ENCODE assay signal across 24 mouse cellular contexts in the genomic region with DNA sequence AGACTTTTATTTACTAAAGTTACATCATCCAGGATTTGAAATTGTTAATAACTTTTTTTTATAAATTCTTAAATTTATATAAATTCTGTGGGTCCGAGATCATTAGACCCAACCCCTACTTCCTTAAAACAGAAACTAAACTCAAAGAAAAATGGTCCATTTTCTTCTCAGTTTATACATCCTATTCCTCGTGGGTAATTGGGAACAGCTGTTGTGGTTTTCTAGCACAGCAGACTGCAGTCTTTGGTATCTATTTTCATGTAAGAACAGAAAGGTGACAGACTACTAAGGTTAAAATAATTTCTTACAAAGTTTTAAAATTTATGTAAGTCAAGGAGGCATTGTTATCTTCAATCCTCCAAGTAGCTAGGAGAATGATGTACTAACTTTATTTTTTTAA. TPM values are rescaled to one million over a fixed set of nuclear protein-coding genes. Genes with fewer than 3 reads are reported as not detected.
DNase-seq lines count a peak whose midpoint lies in the region; ATAC-seq lines count a peak whose summit lies in the region.
"Had no signal": no experiment of that assay in that cellular context is flagged by ENCODE, and none has a peak within 500 bp of the region (broad histone marks: within the 10 kb centered on the region; RNA-seq: fewer than 3 reads in every experiment).

No protein-coding gene starts in this region.

- H3K27ac ChIP-seq in limb, embryonic 13.5 days, result no peak overlapping the region
- H3K27ac ChIP-seq in midbrain, embryonic 14.5 days (replicated peaks; ENCODE audit: low read depth, low read length), result no peak overlapping the region
- H3K27ac ChIP-seq in midbrain, embryonic 16.5 days (ENCODE audit: low read length), result no peak overlapping the region
- H3K27ac ChIP-seq: embryonic facial prominence, embryonic 13.5 days; forebrain, embryonic 13.5 days; heart, embryonic 10.5 days; hindbrain, embryonic 13.5 days; intestine, embryonic 15.5 days had no signal

- H3K9me3 ChIP-seq in limb, embryonic 13.5 days, result no peaks in the 10 kb centered on the region
- no peaks in the 10 kb centered on the region for H3K9me3 ChIP-seq in midbrain, embryonic 14.5 days (ENCODE audit: control insufficient read depth, low read length)
- no peaks in the 10 kb centered on the region for H3K9me3 ChIP-seq in midbrain, embryonic 16.5 days (replicated peaks; ENCODE audit: control insufficient read depth, low read length, poor library complexity, severe bottlenecking)
- H3K9me3 ChIP-seq: embryonic facial prominence, embryonic 13.5 days; forebrain, embryonic 13.5 days; heart, embryonic 10.5 days; hindbrain, embryonic 13.5 days; intestine, embryonic 15.5 days had no signal

- no peak overlapping the region for H3K9ac ChIP-seq in limb, embryonic 13.5 days
- H3K9ac ChIP-seq in midbrain, embryonic 14.5 days (replicated peaks; ENCODE audit: low read length), result no peak overlapping the region
- H3K9ac ChIP-seq in midbrain, embryonic 16.5 days (ENCODE audit: low read depth, low read length), result no peak overlapping the region
- H3K9ac ChIP-seq: embryonic facial prominence, embryonic 13.5 days; forebrain, embryonic 13.5 days; forebrain, postnatal 0 days; hindbrain, embryonic 13.5 days; intestine, embryonic 15.5 days had no signal

- H3K4me1 ChIP-seq in limb, embryonic 13.5 days, result peaks cover 6% of the 10 kb centered on the region; the same call in 1 of the 2 replicates
- H3K4me1 ChIP-seq in midbrain, embryonic 14.5 days (ENCODE audit: control insufficient read depth, insufficient read depth, low read length), result no peaks in the 10 kb centered on the region
- H3K4me1 ChIP-seq in midbrain, embryonic 16.5 days (ENCODE audit: control insufficient read depth, insufficient read depth, low read length), result no peaks in the 10 kb centered on the region
- H3K4me1 ChIP-seq: forebrain, embryonic 13.5 days; heart, embryonic 10.5 days; hindbrain, embryonic 13.5 days; intestine, embryonic 15.5 days had no signal

- no peak overlapping the region for H3K4me2 ChIP-seq in limb, embryonic 13.5 days (replicated peaks)
- H3K4me2 ChIP-seq in midbrain, embryonic 14.5 days (ENCODE audit: low read length), result no peak overlapping the region
- H3K4me2 ChIP-seq in midbrain, embryonic 16.5 days (ENCODE audit: low read length), result no peak overlapping the region
- H3K4me2 ChIP-seq: embryonic facial prominence, embryonic 13.5 days; forebrain, embryonic 13.5 days; hindbrain, embryonic 13.5 days; intestine, embryonic 15.5 days had no signal

- no peaks in the 10 kb centered on the region for H3K27me3 ChIP-seq in limb, embryonic 13.5 days
- no peaks in the 10 kb centered on the region for H3K27me3 ChIP-seq in midbrain, embryonic 14.5 days (ENCODE audit: control insufficient read depth, insufficient read depth, low read length)
- no peaks in the 10 kb centered on the region for H3K27me3 ChIP-seq in midbrain, embryonic 16.5 days (ENCODE audit: control insufficient read depth, insufficient read depth, low read depth, low read length)
- H3K27me3 ChIP-seq: embryonic facial prominence, embryonic 13.5 days; forebrain, embryonic 13.5 days; hindbrain, embryonic 13.5 days; intestine, embryonic 15.5 days; Patski had no signal

- peak; percentile 23 for DNase-seq in embryo, embryonic 10 days (ENCODE audit: low spot score)
- DNase-seq in embryo, embryonic 9.5 days (ENCODE audit: extremely low spot score), result no peak
- peak; percentile 72 for DNase-seq in 3T3-L1 (ENCODE audit: low read depth, low spot score)
- peak; percentile 49 for DNase-seq in embryo, embryonic 11 days
- DNase-seq in midbrain, embryonic 14.5 days, result no peak
- DNase-seq in cerebellum, adult 11-12 months, result no peak
- DNase-seq: adrenal gland, postnatal 14 days; cerebellum, adult 2 months; cerebellum, postnatal 10 days; forebrain, postnatal 0 days; gastrocnemius, postnatal 10 days; heart, adult 18-20 months; heart, postnatal 10 days had no signal

- 27% methylated on average over 2 of the region's 2 CpGs for WGBS in limb, embryonic 13.5 days
- WGBS in midbrain, embryonic 14.5 days, result 79% methylated on average over 2 of the region's 2 CpGs
- 76% methylated on average over 2 of the region's 2 CpGs for WGBS in midbrain, embryonic 16.5 days

- peak; percentile 48; the same call in 1 of the 2 replicates for ATAC-seq in limb, embryonic 13.5 days (ENCODE audit: low FRiP score, low read depth)
- no peak for ATAC-seq in midbrain, embryonic 14.5 days (ENCODE audit: low FRiP score, low TSS enrichment)
- ATAC-seq in midbrain, embryonic 16.5 days, result no peak
- ATAC-seq: activated CD4-positive, CD25-positive, alpha-beta regulatory T cell, adult 4 months; forebrain, embryonic 13.5 days; forebrain, postnatal 0 days; intestine, embryonic 15.5 days; Patski had no signal

- no peak overlapping the region for H3K4me3 ChIP-seq in limb, embryonic 13.5 days
- no peak overlapping the region for H3K4me3 ChIP-seq in midbrain, embryonic 14.5 days (replicated peaks; ENCODE audit: low read depth, low read length)
- no peak overlapping the region for H3K4me3 ChIP-seq in midbrain, embryonic 16.5 days (ENCODE audit: low read depth, low read length)
- H3K4me3 ChIP-seq: embryonic facial prominence, embryonic 13.5 days; forebrain, embryonic 13.5 days; heart, embryonic 10.5 days; hindbrain, embryonic 13.5 days; intestine, embryonic 15.5 days had no signal

- H3K36me3 ChIP-seq in limb, embryonic 13.5 days, result no peaks in the 10 kb centered on the region
- H3K36me3 ChIP-seq in midbrain, embryonic 14.5 days (ENCODE audit: control insufficient read depth, insufficient read depth, low read length), result no peaks in the 10 kb centered on the region
- H3K36me3 ChIP-seq in midbrain, embryonic 16.5 days (ENCODE audit: control insufficient read depth, insufficient read depth, low read length), result no peaks in the 10 kb centered on the region
- H3K36me3 ChIP-seq: embryonic facial prominence, embryonic 13.5 days; heart, embryonic 10.5 days; hindbrain, embryonic 13.5 days; intestine, embryonic 15.5 days had no signal

RNA-seq across cellular contexts. Expression of a gene that starts 19.5 kb away (rescaled TPM):
- 0.04 and 0.15 TPM in 2 replicates for polyA plus RNA-seq in limb, embryonic 13.5 days (2015; fragmentation: Nextera tagmentation; extraction: Ambion mirVana)
- polyA plus RNA-seq in midbrain, embryonic 14.5 days (2014; fragmentation: Nextera tagmentation; extraction: Ambion mirVana), result not detected in 2 replicates
- polyA plus RNA-seq in midbrain, embryonic 16.5 days (2015; fragmentation: Nextera tagmentation; extraction: Ambion mirVana), result not detected in 2 replicates
- polyA plus RNA-seq: activated CD4-positive, CD25-positive, alpha-beta regulatory T cell, adult 4 months; C2C12; cerebellum, adult 2 months; embryonic facial prominence, embryonic 13.5 days; forebrain, postnatal 0 days; heart, embryonic 14.5 days; hindbrain, embryonic 13.5 days; Patski had no signal

RNA-seq across cellular contexts. Expression of a gene that starts 44.1 kb away (rescaled TPM):
- not detected in 2 replicates for polyA plus RNA-seq in limb, embryonic 13.5 days (2015; fragmentation: Nextera tagmentation; extraction: Ambion mirVana)
- not detected in 2 replicates for polyA plus RNA-seq in midbrain, embryonic 14.5 days (2014; fragmentation: Nextera tagmentation; extraction: Ambion mirVana)
- polyA plus RNA-seq in midbrain, embryonic 16.5 days (2015; fragmentation: Nextera tagmentation; extraction: Ambion mirVana), result not detected in 2 replicates
- polyA plus RNA-seq: activated CD4-positive, CD25-positive, alpha-beta regulatory T cell, adult 4 months; C2C12; embryonic facial prominence, embryonic 13.5 days; forebrain, embryonic 13.5 days; forebrain, postnatal 0 days; heart, embryonic 10.5 days; heart, embryonic 14.5 days; hindbrain, embryonic 13.5 days; intestine, embryonic 15.5 days; Patski had no signal

Comparison
In these comparisons a context has a peak if more than half of its experiments do, and no peak if none do; other contexts are left out.
1. DNase-seq: peak in embryo, embryonic 10 days (single experiment), 3T3-L1 (single experiment) and embryo, embryonic 11 days (single experiment); none in embryo, embryonic 9.5 days (single experiment), midbrain, embryonic 14.5 days (single experiment) and cerebellum, adult 11-12 months (single experiment).